Mouse (Mus musculus): ENCODE data around the gene Ap2a2. TPM values are rescaled to one million over a fixed set of nuclear protein-coding genes. Genes with fewer than 3 reads are reported as not detected.
A peak's percentile ranks its signal among the peaks of the same experiment; 100 is the strongest.
"Not testable (repeated sequence)": the region's sequence is repeated elsewhere in the genome, so short reads cannot be mapped to it uniquely, and the experiment has no call there.

The Ap2a2 gene
- polyA plus RNA-seq, 2 experiments = 39.5 to 71.6 TPM

- no peak overlapping the region for H3K4me3 ChIP-seq (replicated peaks; ENCODE audit: low read length)
Observed at GRCm38 (mm10) chr7:141661481-141661880, 99.5 kb downstream of the Ap2a2 start.

GRCm38 (mm10) chr7:141662223-141662622 lies 100.2 kb downstream of the Ap2a2 start:
- no peak for TF ChIP-seq POLR2A (IDR thresholded peaks at IDR 0.05; ENCODE audit: borderline replicate concordance, extremely low read depth, insufficient read depth, insufficient read length)
- no peak overlapping the region for H3K27ac ChIP-seq (replicated peaks; ENCODE audit: low read depth, low read length)
- H3K9me3 ChIP-seq (ENCODE audit: control insufficient read depth, low read length) = no peaks in the 10 kb centered on the region
- 65% methylated on average over 5 of the region's 5 CpGs for WGBS
- H3K4me1 ChIP-seq (ENCODE audit: control insufficient read depth, insufficient read depth, low read length) = no peaks in the 10 kb centered on the region; the same call in 1 of the 2 replicates
- H3K36me3 ChIP-seq (ENCODE audit: control insufficient read depth, insufficient read depth, low read length) = no peaks in the 10 kb centered on the region
- no peak overlapping the region for H3K4me3 ChIP-seq (replicated peaks; ENCODE audit: low read length)
- H3K9ac ChIP-seq (ENCODE audit: low read depth, low read length, severe bottlenecking) = no peak overlapping the region
- H3K4me2 ChIP-seq (replicated peaks; ENCODE audit: low read depth, low read length, severe bottlenecking) = no peak overlapping the region
- ATAC-seq (ENCODE audit: low FRiP score, low read depth) (no peak), DNase-seq (ENCODE audit: low spot score) (no peak)
- H3K27me3 ChIP-seq (ENCODE audit: control insufficient read depth, insufficient read depth, low read length) = no peaks in the 10 kb centered on the region

More at GRCm38 (mm10) chr7:141661481-141661880, 99.5 kb downstream of the Ap2a2 start:
- H3K4me1 ChIP-seq (ENCODE audit: control insufficient read depth, insufficient read depth, low read length) = no peaks in the 10 kb centered on the region; the same call in 1 of the 2 replicates
- H3K9me3 ChIP-seq (ENCODE audit: control insufficient read depth, low read length) = no peaks in the 10 kb centered on the region
- no peak overlapping the region for H3K9ac ChIP-seq (ENCODE audit: low read depth, low read length, severe bottlenecking)
- H3K36me3 ChIP-seq (ENCODE audit: control insufficient read depth, insufficient read depth, low read length) = no peaks in the 10 kb centered on the region
- 68% methylated on average over 3 of the region's 3 CpGs for WGBS
- H3K27me3 ChIP-seq (ENCODE audit: control insufficient read depth, insufficient read depth, low read length) = no peaks in the 10 kb centered on the region
- ATAC-seq (ENCODE audit: low FRiP score, low read depth) (no peak), DNase-seq (ENCODE audit: low spot score) (no peak)
- H3K27ac ChIP-seq (replicated peaks; ENCODE audit: low read depth, low read length) = no peak overlapping the region
- no peak overlapping the region for H3K4me2 ChIP-seq (replicated peaks; ENCODE audit: low read depth, low read length, severe bottlenecking)
- TF ChIP-seq POLR2A (IDR thresholded peaks at IDR 0.05; ENCODE audit: borderline replicate concordance, extremely low read depth, insufficient read depth, insufficient read length) = no peak

- Histone ChIP-seq H3K9ac (ENCODE audit: low read depth, low read length, severe bottlenecking) (no peak overlapping the region), H3K4me1 (ENCODE audit: control insufficient read depth, insufficient read depth, low read length) (no peaks in the 10 kb centered on the region), H3K4me3 (replicated peaks; ENCODE audit: low read length) (no peak overlapping the region), H3K36me3 (ENCODE audit: control insufficient read depth, insufficient read depth, low read length) (no peaks in the 10 kb centered on the region), H3K27me3 (ENCODE audit: control insufficient read depth, insufficient read depth, low read length) (no peaks in the 10 kb centered on the region), H3K4me2 (replicated peaks; ENCODE audit: low read depth, low read length, severe bottlenecking) (no peak overlapping the region), H3K27ac (replicated peaks; ENCODE audit: low read depth, low read length) (no peak overlapping the region), H3K9me3 (ENCODE audit: control insufficient read depth, low read length) (no peaks in the 10 kb centered on the region)
- 28% methylated on average over 4 of the region's 4 CpGs for WGBS
- ATAC-seq (ENCODE audit: low FRiP score, low read depth) (no peak), DNase-seq (ENCODE audit: low spot score) (peak; percentile 22)
- no peak for TF ChIP-seq POLR2A (IDR thresholded peaks at IDR 0.05; ENCODE audit: borderline replicate concordance, extremely low read depth, insufficient read depth, insufficient read length)
Observed at GRCm38 (mm10) chr7:141666190-141666589, 104.2 kb downstream of the Ap2a2 start.

GRCm38 (mm10) chr7:141669097-141669496 lies 107.1 kb downstream of the Ap2a2 start:
- H3K4me2 ChIP-seq (replicated peaks; ENCODE audit: low read depth, low read length, severe bottlenecking); H3K9ac ChIP-seq (ENCODE audit: low read depth, low read length, severe bottlenecking); H3K27me3 ChIP-seq (ENCODE audit: control insufficient read depth, insufficient read depth, low read length); H3K27ac ChIP-seq (replicated peaks; ENCODE audit: low read depth, low read length); H3K4me1 ChIP-seq (ENCODE audit: control insufficient read depth, insufficient read depth, low read length); H3K36me3 ChIP-seq (ENCODE audit: control insufficient read depth, insufficient read depth, low read length); H3K4me3 ChIP-seq (replicated peaks; ENCODE audit: low read length); H3K9me3 ChIP-seq (ENCODE audit: control insufficient read depth, low read length); ATAC-seq (ENCODE audit: low FRiP score, low read depth); DNase-seq (ENCODE audit: low spot score): not testable (repeated sequence)
- WGBS = 86% methylated on average over 3 of the region's 3 CpGs

- H3K9me3 ChIP-seq (ENCODE audit: control insufficient read depth, low read length) = no peaks in the 10 kb centered on the region
- H3K4me3 ChIP-seq (replicated peaks; ENCODE audit: low read length) = no peak overlapping the region
- H3K27me3 ChIP-seq (ENCODE audit: control insufficient read depth, insufficient read depth, low read length) = no peaks in the 10 kb centered on the region
- 84% methylated on average over 4 of the region's 4 CpGs for WGBS
- no peaks in the 10 kb centered on the region for H3K4me1 ChIP-seq (ENCODE audit: control insufficient read depth, insufficient read depth, low read length)
- ATAC-seq (ENCODE audit: low FRiP score, low read depth) (no peak), DNase-seq (ENCODE audit: low spot score) (no peak)
- no peaks in the 10 kb centered on the region for H3K36me3 ChIP-seq (ENCODE audit: control insufficient read depth, insufficient read depth, low read length)
- no peak overlapping the region for H3K9ac ChIP-seq (ENCODE audit: low read depth, low read length, severe bottlenecking)
- no peak overlapping the region for H3K27ac ChIP-seq (replicated peaks; ENCODE audit: low read depth, low read length)
- TF ChIP-seq POLR2A (IDR thresholded peaks at IDR 0.05; ENCODE audit: borderline replicate concordance, extremely low read depth, insufficient read depth, insufficient read length) = no peak
- H3K4me2 ChIP-seq (replicated peaks; ENCODE audit: low read depth, low read length, severe bottlenecking) = no peak overlapping the region
Observed at GRCm38 (mm10) chr7:141670999-141671398, 109.0 kb downstream of the Ap2a2 start.

Measured in limb, embryonic 14.5 days (tissue).